Mouse (Mus musculus): Measurements from ENCODE around the gene Setdb1.
"Not testable (repeated sequence)": the region's sequence is repeated elsewhere in the genome, so short reads cannot be mapped to it uniquely, and the experiment has no call there.

The Setdb1 gene

GRCm38 (mm10) chr3:95356701-95357449 lies at the start of gene Setdb1:
TSS of gene Setdb1 (minus strand) at chr3:95357202.
- peak; percentile 97 for DNase-seq

- DNase-seq: no peak
Measured at GRCm38 (mm10) chr3:95402741-95403140, 45.7 kb upstream of the Setdb1 start, which contains the start of gene 4930558C23Rik. TSS of gene 4930558C23Rik (minus strand) at chr3:95402841.

- DNase-seq: peak; percentile 8
Measured at GRCm38 (mm10) chr3:95394385-95394784, 37.4 kb upstream of the Setdb1 start.

GRCm38 (mm10) chr3:95385401-95386075 lies 28.5 kb upstream of the Setdb1 start:
- DNase-seq: no peak

- DNase-seq: no peak
Measured at GRCm38 (mm10) chr3:95373208-95373607, 16.2 kb upstream of the Setdb1 start.

GRCm38 (mm10) chr3:95370101-95370500 lies 13.1 kb upstream of the Setdb1 start:
- no peak for DNase-seq

GRCm38 (mm10) chr3:95360276-95360675 lies 3.3 kb upstream of the Setdb1 start:
- DNase-seq: not testable (repeated sequence)

GRCm38 (mm10) chr3:95357746-95358145 lies 744 bp upstream of the Setdb1 start:
- DNase-seq: no peak

GRCm38 (mm10) chr3:95355911-95356544 lies 974 bp downstream of the Setdb1 start:
- not testable (repeated sequence) for DNase-seq

GRCm38 (mm10) chr3:95349491-95349890 lies 7.5 kb downstream of the Setdb1 start:
- DNase-seq: peak; percentile 16

GRCm38 (mm10) chr3:95348343-95348742 lies 8.7 kb downstream of the Setdb1 start:
- not testable (repeated sequence) for DNase-seq

GRCm38 (mm10) chr3:95346454-95346853 lies 10.5 kb downstream of the Setdb1 start:
- no peak for DNase-seq

- DNase-seq: not testable (repeated sequence)
Measured at GRCm38 (mm10) chr3:95343356-95344000, 13.5 kb downstream of the Setdb1 start.

- DNase-seq: no peak
Measured at GRCm38 (mm10) chr3:95338251-95338650, 18.8 kb downstream of the Setdb1 start.

- DNase-seq: no peak
Measured at GRCm38 (mm10) chr3:95337345-95337744, 19.7 kb downstream of the Setdb1 start.

GRCm38 (mm10) chr3:95331528-95331927 lies 25.5 kb downstream of the Setdb1 start:
- no peak for DNase-seq

GRCm38 (mm10) chr3:95328803-95329404 lies 28.1 kb downstream of the Setdb1 start:
- no peak for DNase-seq

- DNase-seq: no peak
Measured at GRCm38 (mm10) chr3:95324454-95325144, 32.4 kb downstream of the Setdb1 start.

- no peak for DNase-seq
Measured at GRCm38 (mm10) chr3:95323429-95323828, 33.6 kb downstream of the Setdb1 start.

GRCm38 (mm10) chr3:95319701-95320625 lies 37.0 kb downstream of the Setdb1 start:
- DNase-seq: no peak

- DNase-seq: no peak
Measured at GRCm38 (mm10) chr3:95319110-95319509, 37.9 kb downstream of the Setdb1 start.
